ENCODE assay signal across 19 mouse cellular contexts in the genomic region with DNA sequence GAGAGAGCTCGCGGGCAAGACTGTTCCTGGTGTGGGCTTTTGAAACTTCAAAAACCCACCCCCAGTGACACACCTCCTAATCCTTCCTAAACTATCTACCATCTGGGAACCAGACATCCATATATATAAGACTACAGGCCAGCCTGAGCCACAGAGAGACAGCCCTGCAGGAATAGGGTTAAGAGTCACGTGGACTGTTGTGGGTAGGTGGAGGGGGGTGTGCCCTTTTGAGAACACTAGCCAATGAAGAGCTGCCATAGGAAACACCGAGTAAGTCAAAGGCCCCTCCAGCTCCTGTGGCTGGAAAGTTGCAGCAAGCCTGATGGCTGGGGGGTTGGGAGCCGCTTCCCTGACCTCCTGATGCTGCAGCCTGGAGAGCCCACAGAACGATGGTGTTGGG. TPM values are rescaled to one million over a fixed set of nuclear protein-coding genes. Genes with fewer than 3 reads are reported as not detected.
DNase-seq lines count a peak whose midpoint lies in the region; ATAC-seq and TF ChIP-seq lines count a peak whose summit lies in the region.
"Had no signal": no experiment of that assay in that cellular context is flagged by ENCODE, and none has a peak within 500 bp of the region (broad histone marks: within the 10 kb centered on the region; RNA-seq: fewer than 3 reads in every experiment).

No protein-coding gene starts in this region.

- TF ChIP-seq EP300 in liver, postnatal 0 days (IDR thresholded peaks at IDR 0.05; ENCODE audit: low read depth), result no peak
- no peak for TF ChIP-seq EP300 in MEL (IDR thresholded peaks at IDR 0.05; ENCODE audit: low read depth in 1 of 2, low read length in 2 of 2)

- H3K27me3 ChIP-seq in liver, postnatal 0 days (ENCODE audit: insufficient read depth, low read length), result no peaks in the 10 kb centered on the region
- no peaks in the 10 kb centered on the region; the same call in 1 of the 2 replicates for H3K27me3 ChIP-seq in liver, embryonic 11.5 days (replicated peaks; ENCODE audit: control insufficient read depth, insufficient read depth, low read length)
- H3K27me3 ChIP-seq in MEL (ENCODE audit: control insufficient read depth in 1 of 2, insufficient read depth in 2 of 2, low read length in 2 of 2), result peaks cover 0 to 2% of the 10 kb centered on the region in 2 experiments; a peak in 1 of 4 replicates
- H3K27me3 ChIP-seq in limb, embryonic 12.5 days, result no peaks in the 10 kb centered on the region
- no peaks in the 10 kb centered on the region for H3K27me3 ChIP-seq in intestine, postnatal 0 days (replicated peaks; ENCODE audit: control insufficient read depth, insufficient read depth, low read length)
- H3K27me3 ChIP-seq: forebrain, embryonic 13.5 days had no signal

- no peak overlapping the region for H3K9ac ChIP-seq in liver, postnatal 0 days (replicated peaks)
- no peak overlapping the region for H3K9ac ChIP-seq in liver, embryonic 11.5 days (ENCODE audit: low read depth, low read length)
- H3K9ac ChIP-seq in MEL (ENCODE audit: control insufficient read depth, low read depth, low read length, poor library complexity, severe bottlenecking), result no peak overlapping the region
- no peak overlapping the region for H3K9ac ChIP-seq in limb, embryonic 12.5 days (replicated peaks)
- no peak overlapping the region for H3K9ac ChIP-seq in intestine, postnatal 0 days (ENCODE audit: low read depth, low read length)
- H3K9ac ChIP-seq: forebrain, embryonic 13.5 days; forebrain, postnatal 0 days; heart, embryonic 12.5 days; hindbrain, embryonic 14.5 days had no signal

- no peak overlapping the region for H3K27ac ChIP-seq in liver, postnatal 0 days (ENCODE audit: low read depth)
- H3K27ac ChIP-seq in liver, embryonic 11.5 days (ENCODE audit: low read depth, low read length), result no peak overlapping the region
- no peak overlapping the region for H3K27ac ChIP-seq in MEL (ENCODE audit: control insufficient read depth, low read depth, low read length)
- H3K27ac ChIP-seq in limb, embryonic 12.5 days, result no peak overlapping the region
- H3K27ac ChIP-seq in intestine, postnatal 0 days (ENCODE audit: low read depth, low read length), result no peak overlapping the region
- H3K27ac ChIP-seq: forebrain, embryonic 13.5 days; hindbrain, embryonic 10.5 days; hindbrain, embryonic 14.5 days had no signal

- TF ChIP-seq POLR2A in MEL (IDR thresholded peaks at IDR 0.05; ENCODE audit: control insufficient read depth in 1 of 2, insufficient read depth in 1 of 2, low read depth in 1 of 2, low read length in 2 of 2, poor library complexity in 1 of 2), result no peak

- H3K4me2 ChIP-seq in liver, postnatal 0 days (ENCODE audit: low read depth, low read length), result no peak overlapping the region
- no peak overlapping the region for H3K4me2 ChIP-seq in liver, embryonic 11.5 days
- 0 out of 2 replicates have a peak overlapping the region, but pooled peaks have one; percentile 5 for H3K4me2 ChIP-seq in limb, embryonic 12.5 days
- no peak overlapping the region for H3K4me2 ChIP-seq in intestine, postnatal 0 days (replicated peaks; ENCODE audit: low read depth)
- H3K4me2 ChIP-seq: forebrain, embryonic 13.5 days; heart, embryonic 12.5 days; hindbrain, embryonic 14.5 days had no signal

- H3K79me2 ChIP-seq in MEL (ENCODE audit: control insufficient read depth, insufficient read depth, low read length, poor library complexity), result no peaks in the 10 kb centered on the region

- DNase-seq in embryo, embryonic 10.5 days (ENCODE audit: low spot score), result peak; percentile 6
- no peak for DNase-seq in embryo, embryonic 9.5 days (ENCODE audit: extremely low spot score)
- DNase-seq in liver, postnatal 0 days, result no peak
- DNase-seq in liver, embryonic 11.5 days (ENCODE audit: low spot score), result no peak
- DNase-seq in MEL (ENCODE audit: low read depth, low spot score), result no peak
- DNase-seq in lung, postnatal 25 days (ENCODE audit: low spot score), result no peak
- DNase-seq: adrenal gland, postnatal 14 days; B cell, adult 2 months; cerebellum, adult 11-12 months; cerebellum, adult 9-10 months; cerebellum, postnatal 25 days; forebrain, postnatal 0 days; gastrocnemius, postnatal 14 days had no signal

- WGBS in liver, postnatal 0 days (ENCODE audit: insufficient replicate concordance), result 41% methylated on average over 6 of the region's 6 CpGs
- 41% methylated on average over 6 of the region's 6 CpGs for whole genome bisulfite sequencing in liver, embryonic 11.5 days
- 21% methylated on average over 6 of the region's 6 CpGs for WGBS in limb, embryonic 12.5 days
- 45% methylated on average over 6 of the region's 6 CpGs for WGBS in intestine, postnatal 0 days

- H3K9me3 ChIP-seq in liver, postnatal 0 days (ENCODE audit: low read length), result no peaks in the 10 kb centered on the region
- H3K9me3 ChIP-seq in liver, embryonic 11.5 days (ENCODE audit: control insufficient read depth, low read length), result no peaks in the 10 kb centered on the region
- H3K9me3 ChIP-seq in MEL (replicated peaks; ENCODE audit: insufficient read depth, low read length), result no peaks in the 10 kb centered on the region
- H3K9me3 ChIP-seq in limb, embryonic 12.5 days, result no peaks in the 10 kb centered on the region
- H3K9me3 ChIP-seq in intestine, postnatal 0 days (ENCODE audit: control insufficient read depth), result no peaks in the 10 kb centered on the region
- H3K9me3 ChIP-seq: forebrain, embryonic 13.5 days; heart, embryonic 12.5 days; hindbrain, embryonic 10.5 days had no signal

- H3K4me3 ChIP-seq in liver, postnatal 0 days (ENCODE audit: low read depth, low read length), result no peak overlapping the region
- H3K4me3 ChIP-seq in liver, embryonic 11.5 days (ENCODE audit: low read depth, low read length), result no peak overlapping the region
- no peak overlapping the region for H3K4me3 ChIP-seq in MEL (ENCODE audit: control insufficient read depth in 1 of 2, insufficient read depth in 1 of 2, low read depth in 2 of 2, low read length in 2 of 2)
- H3K4me3 ChIP-seq in limb, embryonic 12.5 days (replicated peaks), result no peak overlapping the region
- no peak overlapping the region for H3K4me3 ChIP-seq in intestine, postnatal 0 days (ENCODE audit: low read depth, low read length)
- H3K4me3 ChIP-seq: forebrain, embryonic 13.5 days; heart, embryonic 12.5 days; hindbrain, embryonic 10.5 days had no signal

- no peak for TF ChIP-seq CTCF in liver, postnatal 0 days (IDR thresholded peaks at IDR 0.05; ENCODE audit: low read depth)
- no peak for TF ChIP-seq CTCF in MEL (IDR thresholded peaks at IDR 0.05 in 2 of 3, conservative IDR thresholded peaks at IDR 0.05 in 1 of 3; ENCODE audit: control insufficient read depth in 1 of 3, insufficient read depth in 1 of 3, low read depth in 2 of 3, low read length in 3 of 3, poor library complexity in 1 of 3, severe bottlenecking in 1 of 3)
- no peak for TF ChIP-seq CTCF in intestine, postnatal 0 days (IDR thresholded peaks at IDR 0.05; ENCODE audit: low read depth)

- 0 out of 2 replicates have a peak, but pooled peaks have one; percentile 3 for ATAC-seq in liver, postnatal 0 days
- ATAC-seq in liver, embryonic 11.5 days (replicated peaks; ENCODE audit: low FRiP score), result no peak
- ATAC-seq in limb, embryonic 12.5 days (ENCODE audit: insufficient number of reproducible peaks, insufficient read depth, low FRiP score, low TSS enrichment, low read depth), result no peak
- ATAC-seq in intestine, postnatal 0 days, result no peak
- ATAC-seq: forebrain, embryonic 13.5 days; forebrain, postnatal 0 days had no signal

- H3K4me1 ChIP-seq in liver, postnatal 0 days (ENCODE audit: insufficient read depth), result no peaks in the 10 kb centered on the region
- 0 out of 2 replicates have a peak, but pooled peaks cover 3% of the 10 kb centered on the region for H3K4me1 ChIP-seq in liver, embryonic 11.5 days (replicated peaks; ENCODE audit: control insufficient read depth, insufficient read depth, low read length)
- no peaks in the 10 kb centered on the region for H3K4me1 ChIP-seq in MEL (ENCODE audit: control insufficient read depth in 1 of 2, insufficient read depth in 2 of 2, low read length in 2 of 2)
- H3K4me1 ChIP-seq in limb, embryonic 12.5 days (replicated peaks), result peaks cover 8% of the 10 kb centered on the region; the same call in 1 of the 2 replicates
- H3K4me1 ChIP-seq in intestine, postnatal 0 days (replicated peaks; ENCODE audit: control insufficient read depth, insufficient read depth, low read length), result no peaks in the 10 kb centered on the region
- H3K4me1 ChIP-seq: forebrain, embryonic 13.5 days had no signal

- no peaks in the 10 kb centered on the region for H3K36me3 ChIP-seq in liver, postnatal 0 days (replicated peaks; ENCODE audit: insufficient read depth, low read length)
- no peaks in the 10 kb centered on the region for H3K36me3 ChIP-seq in liver, embryonic 11.5 days (ENCODE audit: control insufficient read depth, insufficient read depth, low read length)
- H3K36me3 ChIP-seq in MEL (ENCODE audit: control insufficient read depth in 1 of 2, insufficient read depth in 2 of 2, low read length in 2 of 2), result no peaks in the 10 kb centered on the region
- no peaks in the 10 kb centered on the region for H3K36me3 ChIP-seq in limb, embryonic 12.5 days
- H3K36me3 ChIP-seq in intestine, postnatal 0 days (ENCODE audit: control insufficient read depth, insufficient read depth), result no peaks in the 10 kb centered on the region
- H3K36me3 ChIP-seq: heart, embryonic 12.5 days; hindbrain, embryonic 10.5 days had no signal

- no peak for TF ChIP-seq RAD21 in MEL (IDR thresholded peaks at IDR 0.05; ENCODE audit: low read depth, low read length)

RNA-seq across cellular contexts. Expression of a gene that starts 13.8 kb away (rescaled TPM):
- 2.9 and 3.0 TPM in 2 replicates for polyA plus RNA-seq in liver, postnatal 0 days (2015; fragmentation: Nextera tagmentation; extraction: Ambion mirVana)
- polyA plus RNA-seq in liver, embryonic 11.5 days (2014; fragmentation: Nextera tagmentation; extraction: Ambion mirVana), result 16.5 and 19.1 TPM in 2 replicates
- 40.2 and 43.3 TPM in 2 replicates for total RNA-seq in MEL (2012; rRNA removed)
- 10 to 100 TPM in 1 of 2 experiments, not detected in 1; 53.6 TPM for polyA plus RNA-seq in MEL (2012; ENCODE audit: insufficient read depth in 1 of 2, insufficient read length in 2 of 2, low read depth in 1 of 2, low replicate concordance in 2 of 2, missing spikeins in 1 of 2)
- polyA plus RNA-seq in limb, embryonic 12.5 days (2016; fragmentation: Nextera tagmentation; extraction: Ambion mirVana), result 13.1 and 13.8 TPM in 2 replicates
- 23.2 and 40.9 TPM in 2 replicates for polyA plus RNA-seq in intestine, postnatal 0 days (2015; fragmentation: Nextera tagmentation; extraction: Ambion mirVana)

RNA-seq across cellular contexts. Expression of a gene that starts 23.6 kb away (rescaled TPM):
- 0.15 and 0.21 TPM in 2 replicates for polyA plus RNA-seq in liver, postnatal 0 days (2015; fragmentation: Nextera tagmentation; extraction: Ambion mirVana)
- polyA plus RNA-seq in liver, embryonic 11.5 days (2014; fragmentation: Nextera tagmentation; extraction: Ambion mirVana), result 0.96 and 1.1 TPM in 2 replicates
- total RNA-seq in MEL (2012; rRNA removed), result 0.10 TPM in 1 of 2 replicates, not detected in the other
- under 1 TPM in 1 of 2 experiments, not detected in 1; 0.04 TPM for polyA plus RNA-seq in MEL (2012; ENCODE audit: insufficient read depth in 1 of 2, insufficient read length in 2 of 2, low read depth in 1 of 2, low replicate concordance in 2 of 2, missing spikeins in 1 of 2)
- polyA plus RNA-seq in limb, embryonic 12.5 days (2016; fragmentation: Nextera tagmentation; extraction: Ambion mirVana), result 8.3 and 9.9 TPM in 2 replicates
- 1.6 and 1.9 TPM in 2 replicates for polyA plus RNA-seq in intestine, postnatal 0 days (2015; fragmentation: Nextera tagmentation; extraction: Ambion mirVana)

RNA-seq across cellular contexts. Expression of a gene that starts 51.1 kb away (rescaled TPM):
- 23.2 and 24.4 TPM in 2 replicates for polyA plus RNA-seq in liver, postnatal 0 days (2015; fragmentation: Nextera tagmentation; extraction: Ambion mirVana)
- 74.1 and 79.8 TPM in 2 replicates for polyA plus RNA-seq in liver, embryonic 11.5 days (2014; fragmentation: Nextera tagmentation; extraction: Ambion mirVana)
- 64.1 and 66.8 TPM in 2 replicates for total RNA-seq in MEL (2012; rRNA removed)
- 100 to 1,000 TPM in 1 of 2 experiments, not detected in 1; 133 TPM for polyA plus RNA-seq in MEL (2012; ENCODE audit: insufficient read depth in 1 of 2, insufficient read length in 2 of 2, low read depth in 1 of 2, low replicate concordance in 2 of 2, missing spikeins in 1 of 2)
- 134 and 135 TPM in 2 replicates for polyA plus RNA-seq in limb, embryonic 12.5 days (2016; fragmentation: Nextera tagmentation; extraction: Ambion mirVana)
- polyA plus RNA-seq in intestine, postnatal 0 days (2015; fragmentation: Nextera tagmentation; extraction: Ambion mirVana), result 98.4 and 106 TPM in 2 replicates
